Comparison of ENCODE assay signal across 23 mouse cellular contexts in the genomic region with DNA sequence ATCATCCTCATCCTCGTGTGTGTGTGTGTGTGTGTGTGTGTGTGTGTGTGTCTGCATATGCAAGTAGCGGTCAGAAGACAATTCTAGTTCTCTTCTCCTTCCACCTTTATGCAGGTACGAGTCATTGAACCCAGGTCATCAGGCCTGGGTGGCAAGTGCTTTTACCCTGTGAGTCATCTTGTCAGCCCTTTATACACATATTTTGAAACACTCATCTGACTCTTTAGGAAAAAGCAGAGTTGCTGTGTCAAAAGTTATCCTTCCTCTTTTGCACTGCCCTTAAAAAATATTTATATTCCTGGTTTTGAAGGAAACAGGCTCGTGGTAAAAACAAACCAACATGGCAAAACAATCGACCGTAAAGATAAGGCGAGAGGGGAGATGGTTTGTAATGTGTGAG. TPM values are rescaled to one million over a fixed set of nuclear protein-coding genes. Genes with fewer than 3 reads are reported as not detected.
A peak's percentile ranks its signal among the peaks of the same experiment; 100 is the strongest.
DNase-seq lines count a peak whose midpoint lies in the region; ATAC-seq and TF ChIP-seq lines count a peak whose summit lies in the region.
"Had no signal": no experiment of that assay in that cellular context is flagged by ENCODE, and none has a peak within 500 bp of the region (broad histone marks: within the 10 kb centered on the region; RNA-seq: fewer than 3 reads in every experiment).

No protein-coding gene starts in this region.

- no peak overlapping the region for H3K4me3 ChIP-seq in midbrain, embryonic 11.5 days (ENCODE audit: low read depth, low read length)
- no peak overlapping the region for H3K4me3 ChIP-seq in midbrain, embryonic 15.5 days
- H3K4me3 ChIP-seq in bone marrow macrophage, adult 2 months (ENCODE audit: insufficient read depth, low read length), result no peak overlapping the region
- no peak overlapping the region for H3K4me3 ChIP-seq in macrophage (ENCODE audit: inconsistent target)
- H3K4me3 ChIP-seq in forebrain, embryonic 15.5 days, result no peak overlapping the region
- H3K4me3 ChIP-seq: embryonic facial prominence, embryonic 13.5 days; forebrain, embryonic 12.5 days; gastrocnemius, adult 2 months; heart, embryonic 10.5 days; hindbrain, embryonic 13.5 days had no signal

- no peak for TF ChIP-seq POLR2A in bone marrow macrophage, adult 2 months (IDR thresholded peaks at IDR 0.05; ENCODE audit: borderline replicate concordance, low read depth, low read length)

- DNase-seq in midbrain, embryonic 11.5 days (ENCODE audit: low spot score, missing footprints), result peak; percentile 4
- DNase-seq in left cerebral cortex, adult 11 months (ENCODE audit: low spot score), result no peak
- DNase-seq: adrenal gland, adult 2 months; adrenal gland, postnatal 25 days; cerebellum, adult 11-12 months; cerebellum, adult 9-11 months; cerebellum, postnatal 36 days; gastrocnemius, adult 2 months; gastrocnemius, postnatal 25 days; heart, adult 18-20 months; heart, postnatal 10 days had no signal

- H3K9me3 ChIP-seq in midbrain, embryonic 11.5 days (ENCODE audit: control insufficient read depth, low read length), result no peaks in the 10 kb centered on the region
- no peaks in the 10 kb centered on the region for H3K9me3 ChIP-seq in midbrain, embryonic 15.5 days
- H3K9me3 ChIP-seq in forebrain, embryonic 15.5 days, result no peaks in the 10 kb centered on the region
- H3K9me3 ChIP-seq: embryonic facial prominence, embryonic 13.5 days; forebrain, embryonic 12.5 days; heart, embryonic 10.5 days; hindbrain, embryonic 13.5 days had no signal

- H3K9ac ChIP-seq in midbrain, embryonic 11.5 days (ENCODE audit: low read length), result no peak overlapping the region
- H3K9ac ChIP-seq in midbrain, embryonic 15.5 days, result no peak overlapping the region
- no peak overlapping the region for H3K9ac ChIP-seq in forebrain, embryonic 15.5 days (replicated peaks)
- H3K9ac ChIP-seq: embryonic facial prominence, embryonic 13.5 days; forebrain, embryonic 12.5 days; hindbrain, embryonic 13.5 days had no signal

- H3K36me3 ChIP-seq in midbrain, embryonic 11.5 days (ENCODE audit: control insufficient read depth, insufficient read depth, low read length), result no peaks in the 10 kb centered on the region
- no peaks in the 10 kb centered on the region for H3K36me3 ChIP-seq in midbrain, embryonic 15.5 days (replicated peaks)
- no peaks in the 10 kb centered on the region for H3K36me3 ChIP-seq in macrophage (ENCODE audit: inconsistent target)
- H3K36me3 ChIP-seq in forebrain, embryonic 15.5 days, result no peaks in the 10 kb centered on the region
- H3K36me3 ChIP-seq: forebrain, embryonic 12.5 days; hindbrain, embryonic 13.5 days had no signal

- TF ChIP-seq CTCF in bone marrow macrophage, adult 2 months (IDR thresholded peaks at IDR 0.05; ENCODE audit: low read depth, low read length), result no peak

- no peaks in the 10 kb centered on the region for H3K79me2 ChIP-seq in macrophage (ENCODE audit: inconsistent target)

- no peaks in the 10 kb centered on the region for H3K27me3 ChIP-seq in midbrain, embryonic 11.5 days (ENCODE audit: control insufficient read depth, insufficient read depth, low read length)
- H3K27me3 ChIP-seq in midbrain, embryonic 15.5 days (replicated peaks), result no peaks in the 10 kb centered on the region
- H3K27me3 ChIP-seq in forebrain, embryonic 15.5 days, result no peaks in the 10 kb centered on the region
- H3K27me3 ChIP-seq: CH12.LX; embryonic facial prominence, embryonic 13.5 days; forebrain, embryonic 12.5 days; hindbrain, embryonic 13.5 days; Patski had no signal

- no peak overlapping the region for H3K4me2 ChIP-seq in midbrain, embryonic 11.5 days
- no peak overlapping the region for H3K4me2 ChIP-seq in midbrain, embryonic 15.5 days
- H3K4me2 ChIP-seq in forebrain, embryonic 15.5 days (replicated peaks), result no peak overlapping the region
- H3K4me2 ChIP-seq: embryonic facial prominence, embryonic 13.5 days; forebrain, embryonic 12.5 days; hindbrain, embryonic 13.5 days had no signal

- WGBS in midbrain, embryonic 11.5 days, result 91% methylated on average over 7 of the region's 7 CpGs
- WGBS in midbrain, embryonic 15.5 days, result 90% methylated on average over 7 of the region's 7 CpGs
- WGBS in macrophage (ENCODE audit: missing documents), result 24% methylated on average over 5 of the region's 7 CpGs
- 88% methylated on average over 7 of the region's 7 CpGs for WGBS in forebrain, embryonic 15.5 days

- no peaks in the 10 kb centered on the region for H3K4me1 ChIP-seq in midbrain, embryonic 11.5 days (ENCODE audit: control insufficient read depth, insufficient read depth, low read length)
- H3K4me1 ChIP-seq in midbrain, embryonic 15.5 days, result no peaks in the 10 kb centered on the region
- H3K4me1 ChIP-seq in bone marrow macrophage, adult 2 months (ENCODE audit: control insufficient read depth, insufficient read depth, low read length), result peaks cover 49% of the 10 kb centered on the region
- H3K4me1 ChIP-seq in forebrain, embryonic 15.5 days, result 0 out of 2 replicates have a peak, but pooled peaks cover 7% of the 10 kb centered on the region
- H3K4me1 ChIP-seq: forebrain, embryonic 12.5 days; hindbrain, embryonic 13.5 days had no signal

- ATAC-seq in midbrain, embryonic 11.5 days (ENCODE audit: low FRiP score), result no peak
- no peak for ATAC-seq in midbrain, embryonic 15.5 days (replicated peaks)
- no peak for ATAC-seq in forebrain, embryonic 15.5 days (replicated peaks)
- ATAC-seq: activated CD4-positive, CD25-positive, alpha-beta regulatory T cell, adult 4 months; hindbrain, postnatal 0 days; Patski had no signal

- no peak overlapping the region for H3K27ac ChIP-seq in midbrain, embryonic 11.5 days (ENCODE audit: low read depth, low read length)
- H3K27ac ChIP-seq in midbrain, embryonic 15.5 days, result no peak overlapping the region
- peak overlapping the region; percentile 79 for H3K27ac ChIP-seq in bone marrow macrophage, adult 2 months (ENCODE audit: insufficient read depth, low read depth, low read length)
- peak overlapping the region; percentile 79 for H3K27ac ChIP-seq in macrophage
- H3K27ac ChIP-seq in forebrain, embryonic 15.5 days (replicated peaks), result no peak overlapping the region
- H3K27ac ChIP-seq: embryonic facial prominence, embryonic 13.5 days; forebrain, embryonic 12.5 days; gastrocnemius, adult 2 months; heart, embryonic 10.5 days; hindbrain, embryonic 13.5 days; hindbrain, postnatal 0 days had no signal

RNA-seq across cellular contexts. Expression of gene Samd4, which starts 29.8 kb away (rescaled TPM):
- 2.7 and 2.8 TPM in 2 replicates for polyA plus RNA-seq in midbrain, embryonic 11.5 days (2014; fragmentation: Nextera tagmentation; extraction: Ambion mirVana)
- 4.2 and 4.5 TPM in 2 replicates for polyA plus RNA-seq in midbrain, embryonic 15.5 days (2015; fragmentation: Nextera tagmentation; extraction: Ambion mirVana)
- polyA plus RNA-seq in bone marrow macrophage, adult 2 months (2012; ENCODE audit: insufficient read depth, insufficient read length, missing spikeins), result 2.3 and 3.5 TPM in 2 replicates
- 100 to 1,000 TPM in 3 of 26 experiments, 10 to 100 TPM in 12, 1 to 10 TPM in 11; 3.2 to 105 (median 11.8) TPM for total RNA-seq in macrophage (2018; cell fraction: chromatin; rRNA removed)
- total RNA-seq in macrophage (2018; cell fraction: cytosol; rRNA removed), result 10 to 100 TPM in 12 of 26 experiments, 1 to 10 TPM in 13, under 1 TPM in 1; 0.91 to 19.6 (median 5.0) TPM
- total RNA-seq in macrophage (2018; cell fraction: nucleus; rRNA removed), result 10 to 100 TPM in 13 of 26 experiments, 1 to 10 TPM in 13; 1.2 to 89.5 (median 12.6) TPM
- 1.8 to 13.6 TPM (median 8.6 TPM) in 3 replicates for polyA plus RNA-seq in macrophage (2018)
- 4.6 and 5.7 TPM in 2 replicates for polyA plus RNA-seq in forebrain, embryonic 15.5 days (2015; fragmentation: Nextera tagmentation; extraction: Ambion mirVana)

Comparison
In these comparisons a context has a peak if more than half of its experiments do, and no peak if none do; other contexts are left out.
1. H3K27ac ChIP-seq: peak in bone marrow macrophage, adult 2 months (single experiment) and macrophage (single experiment); none in midbrain, embryonic 11.5 days (single experiment), midbrain, embryonic 15.5 days (single experiment) and forebrain, embryonic 15.5 days (single experiment).